Mouse (Mus musculus): ENCODE results near the gene Pip4k2b. TPM values are rescaled to one million over a fixed set of nuclear protein-coding genes. Genes with fewer than 3 reads are reported as not detected.
"Not testable (repeated sequence)": the region's sequence is repeated elsewhere in the genome, so short reads cannot be mapped to it uniquely, and the experiment has no call there.

Pip4k2b gene
- polyA plus RNA-seq, 1 experiment from 2014 or later, result 1.2 TPM

DNA sequence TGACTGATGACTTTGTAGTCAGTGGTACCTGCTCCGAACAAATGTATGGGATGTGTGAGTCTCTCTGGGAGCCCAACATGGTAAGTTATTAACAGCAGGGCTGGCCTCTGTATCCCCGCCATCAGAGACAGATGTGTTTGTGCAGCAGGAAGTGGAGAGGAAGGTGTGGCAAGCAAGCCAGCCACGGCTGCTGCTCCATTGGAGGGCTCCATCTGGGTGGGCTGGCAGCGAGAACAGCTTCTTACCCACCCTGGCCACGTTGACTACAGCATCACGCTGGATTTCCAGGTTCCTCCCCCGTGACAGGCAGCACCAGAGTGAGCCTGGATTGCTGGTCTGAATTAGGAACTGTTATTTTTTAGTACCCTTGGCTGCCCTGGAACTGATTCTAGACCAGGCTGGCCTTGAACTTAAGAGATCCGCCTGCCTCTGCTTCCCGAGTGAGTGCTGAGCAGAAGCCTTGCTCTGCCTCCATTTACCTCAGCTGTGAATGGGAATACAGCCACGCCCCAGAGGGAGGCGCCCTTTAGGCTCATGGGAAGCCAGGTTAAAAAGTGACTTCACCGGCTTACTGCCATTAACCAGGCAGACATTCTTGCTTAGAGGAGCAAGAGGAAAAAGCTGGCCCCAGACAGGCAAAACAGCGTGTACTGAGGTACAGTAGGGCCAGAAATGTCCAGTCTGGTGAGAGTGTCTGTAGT, 33.2 kb downstream of the Pip4k2b start:
- Histone ChIP-seq H3K9ac (no peak overlapping the region), H3K36me3 (peaks cover 27% of the 10 kb centered on the region), H3K9me3 (no peaks in the 10 kb centered on the region), H3K4me2 (replicated peaks) (no peak overlapping the region), H3K27me3 (replicated peaks) (no peaks in the 10 kb centered on the region), H3K4me1 (replicated peaks) (no peaks in the 10 kb centered on the region), H3K4me3 (replicated peaks) (no peak overlapping the region), H3K27ac (no peak overlapping the region)
- 77% methylated on average over 13 of the region's 13 CpGs for WGBS
- no peak for ATAC-seq

- H3K27ac ChIP-seq; H3K9ac ChIP-seq; H3K27me3 ChIP-seq (replicated peaks); H3K4me3 ChIP-seq (replicated peaks); H3K4me1 ChIP-seq (replicated peaks); H3K9me3 ChIP-seq; H3K4me2 ChIP-seq (replicated peaks); ATAC-seq: not testable (repeated sequence)
- H3K36me3 ChIP-seq, result peaks cover 30% of the 10 kb centered on the region
- WGBS, result 83% methylated on average over 2 of the region's 2 CpGs
Observed at GRCm38 (mm10) chr11:97710067-97710466, 34.4 kb downstream of the Pip4k2b start.

DNA sequence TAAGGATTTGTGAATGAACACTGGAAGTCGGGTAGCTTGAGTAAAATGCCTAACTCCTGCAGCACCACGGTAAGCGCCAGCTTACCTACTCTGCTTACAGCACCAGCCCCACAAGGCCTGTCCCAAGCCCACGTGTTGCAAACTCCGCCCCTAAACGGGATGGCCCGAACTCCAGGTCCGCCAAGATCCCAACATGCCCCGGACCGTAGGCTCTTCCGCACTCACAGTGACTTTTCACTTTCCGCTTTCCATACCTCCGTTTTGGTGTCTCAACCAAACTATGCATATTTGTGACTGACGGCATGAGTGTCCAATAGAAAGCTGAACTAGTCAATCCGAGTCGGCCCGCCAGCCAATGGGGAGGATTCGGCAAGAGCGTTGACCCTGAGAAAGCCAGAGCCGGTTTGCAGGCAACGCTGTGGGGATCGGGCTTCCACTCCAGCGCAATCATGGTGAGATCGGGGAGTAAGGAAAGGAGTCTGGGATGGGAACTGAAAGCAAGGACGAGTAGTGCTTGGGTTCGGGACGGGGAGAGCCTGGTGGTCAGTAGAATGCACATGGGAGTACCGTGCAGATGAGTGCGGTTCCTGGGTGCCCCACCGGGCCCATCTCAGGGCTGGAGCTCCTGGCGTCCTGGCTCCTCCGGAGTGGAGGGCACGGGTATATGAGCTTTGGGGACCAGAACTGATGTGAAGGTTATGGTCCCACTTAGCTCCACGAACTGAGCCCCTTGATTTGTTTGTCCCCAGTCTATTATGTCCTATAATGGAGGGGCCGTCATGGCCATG, 41.3 kb downstream of the Pip4k2b start, which contains the start of gene Psmb3:
Psmb3 (plus strand) TSS at position 361 of the 788 bp plus-strand sequence.
- H3K36me3 ChIP-seq, result peaks cover 12% of the 10 kb centered on the region
- under 1% methylated on average over 35 of the region's 35 CpGs for WGBS
- H3K9me3 ChIP-seq, result no peaks in the 10 kb centered on the region
- peak within 1 kb of the TSS; percentile 83 for H3K4me3 ChIP-seq (replicated peaks)
- peaks cover 23% of the 10 kb centered on the region for H3K4me1 ChIP-seq (replicated peaks)
- H3K9ac ChIP-seq, result peak within 1 kb of the TSS; percentile 86
- H3K4me2 ChIP-seq (replicated peaks), result peak within 1 kb of the TSS; percentile 81
- peak within 1 kb of the TSS; percentile 79 for H3K27ac ChIP-seq
- ATAC-seq, result peak; percentile 89
- no peaks in the 10 kb centered on the region for H3K27me3 ChIP-seq (replicated peaks)

DNA sequence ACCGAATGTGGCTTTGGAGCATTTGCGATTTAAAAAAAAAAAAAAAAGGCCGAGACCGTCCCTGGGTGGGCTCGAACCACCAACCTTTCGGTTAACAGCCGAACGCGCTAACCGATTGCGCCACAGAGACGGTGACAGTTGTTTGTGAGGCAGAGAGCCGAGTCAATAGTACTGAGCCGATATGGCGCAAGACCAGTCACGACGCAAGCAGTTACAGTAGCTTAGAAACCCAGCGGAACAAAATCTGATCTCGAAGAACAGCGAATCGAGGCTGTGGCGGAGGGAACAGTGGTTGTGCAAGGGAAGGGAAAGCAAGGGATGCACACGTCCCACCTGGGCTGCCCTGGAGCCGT, 42.1 kb downstream of the Pip4k2b start:
- H3K4me3 ChIP-seq (replicated peaks), result peak overlapping the region; percentile 83
- H3K27me3 ChIP-seq (replicated peaks), result no peaks in the 10 kb centered on the region
- peaks cover 10% of the 10 kb centered on the region for H3K36me3 ChIP-seq
- under 1% methylated on average over 24 of the region's 24 CpGs for WGBS
- H3K27ac ChIP-seq, result peak overlapping the region; percentile 79
- ATAC-seq, result peak; percentile 6
- H3K4me1 ChIP-seq (replicated peaks), result peaks cover 29% of the 10 kb centered on the region
- H3K9me3 ChIP-seq, result no peaks in the 10 kb centered on the region
- peak overlapping the region; percentile 68 for H3K9ac ChIP-seq
- H3K4me2 ChIP-seq (replicated peaks), result peak overlapping the region; percentile 81

GRCm38 (mm10) chr11:97701581-97702392, 42.7 kb downstream of the Pip4k2b start:
- Histone ChIP-seq H3K36me3 (peaks cover 4% of the 10 kb centered on the region; the same call in 1 of the 2 replicates), H3K4me3 (replicated peaks) (peak overlapping the region; percentile 87), H3K27ac (no peak overlapping the region), H3K9ac (no peak overlapping the region), H3K9me3 (no peaks in the 10 kb centered on the region), H3K4me2 (replicated peaks) (peak overlapping the region; percentile 81), H3K4me1 (replicated peaks) (peaks cover 33% of the 10 kb centered on the region), H3K27me3 (replicated peaks) (no peaks in the 10 kb centered on the region)
- no peak for ATAC-seq
- WGBS, result 55% methylated on average over 15 of the region's 15 CpGs

DNA sequence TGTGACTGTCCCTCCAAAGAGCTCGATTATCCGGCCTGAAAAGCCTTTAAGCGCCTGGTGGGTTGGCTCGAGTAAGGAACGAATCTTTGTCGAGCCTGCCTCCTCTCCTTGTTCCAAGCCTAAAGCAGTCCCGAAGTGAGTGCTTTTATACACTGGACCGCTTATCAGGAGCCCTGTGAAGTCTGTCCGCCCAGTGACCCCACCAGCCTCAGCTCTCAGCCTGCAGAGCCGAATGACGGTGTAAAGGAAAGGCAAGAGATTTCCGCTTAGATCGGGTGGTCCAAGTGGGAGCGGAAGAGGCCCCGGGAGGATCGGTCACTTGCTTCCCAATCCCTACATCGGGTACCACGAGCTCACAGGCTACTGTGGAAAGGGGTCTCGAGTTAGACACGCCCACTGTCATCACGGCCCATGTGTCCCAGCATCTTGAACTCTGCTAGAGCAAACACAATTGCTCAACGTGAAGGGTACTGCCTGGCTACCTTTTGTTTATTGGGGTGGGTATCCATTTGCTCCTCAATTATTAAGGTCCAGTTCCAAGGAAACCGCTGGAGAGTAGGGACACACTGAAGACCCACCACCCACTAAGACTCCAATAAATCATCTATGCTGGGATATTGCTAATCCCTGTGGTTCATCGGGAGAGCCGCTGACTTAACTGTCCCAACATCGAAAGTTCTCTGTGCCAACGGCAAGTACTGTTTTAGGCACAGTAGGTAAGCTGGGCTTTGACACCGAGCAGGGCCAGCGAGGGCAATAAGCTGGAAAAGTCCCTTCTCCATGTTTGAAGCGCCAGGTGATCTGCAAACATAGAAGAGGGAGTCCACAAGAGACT, 43.5 kb downstream of the Pip4k2b start:
- Histone ChIP-seq H3K27ac (peak overlapping the region; percentile 99), H3K4me2 (replicated peaks) (peak overlapping the region; percentile 80), H3K9me3 (no peaks in the 10 kb centered on the region), H3K36me3 (peaks cover 4% of the 10 kb centered on the region; the same call in 1 of the 2 replicates), H3K9ac (peak overlapping the region; percentile 91), H3K27me3 (replicated peaks) (no peaks in the 10 kb centered on the region), H3K4me3 (replicated peaks) (peak overlapping the region; percentile 87), H3K4me1 (replicated peaks) (peaks cover 42% of the 10 kb centered on the region)
- 14% methylated on average over 30 of the region's 30 CpGs for WGBS
- no peak for ATAC-seq

DNA sequence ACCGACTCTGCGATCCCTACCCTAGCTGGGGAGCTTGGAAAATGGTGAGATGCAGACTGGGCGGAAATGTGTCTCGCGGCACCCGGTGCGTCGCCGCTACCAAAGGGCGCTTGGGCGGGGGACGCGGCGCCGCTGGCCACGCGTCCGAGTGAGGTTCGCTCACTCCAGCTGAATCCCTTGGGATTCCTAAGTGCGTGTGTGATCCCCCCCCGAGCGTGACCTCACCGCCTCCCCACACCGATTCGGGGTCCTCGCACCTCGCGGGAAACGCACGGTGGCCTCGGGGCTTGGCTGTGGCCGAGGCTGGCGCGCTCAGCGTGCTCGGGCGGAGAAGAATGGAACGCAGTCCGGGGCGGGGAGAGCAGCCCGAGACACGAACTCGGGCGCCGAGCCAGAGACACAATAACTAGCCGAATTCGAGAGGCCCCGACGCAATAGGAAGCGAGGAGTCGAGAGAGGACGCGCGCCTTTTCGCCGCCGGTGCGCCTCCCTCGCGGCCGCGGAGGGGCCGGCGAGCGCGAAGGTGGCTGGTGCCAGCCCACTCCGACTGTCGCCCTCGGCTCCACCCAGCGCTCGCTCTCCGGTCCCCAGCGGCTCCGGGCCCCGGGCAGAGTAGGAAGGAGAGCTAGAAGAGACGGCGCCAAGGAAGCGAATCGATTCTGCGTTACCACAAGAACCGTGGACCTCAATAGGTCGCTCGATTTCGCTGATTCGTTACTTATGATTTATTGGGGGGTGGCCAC, 44.3 kb downstream of the Pip4k2b start, which contains the start of gene Pcgf2:
Pcgf2 (minus strand) TSS at position 495 of the 743 bp plus-strand sequence.
- Histone ChIP-seq H3K27ac (peak within 1 kb of the TSS; percentile 99), H3K9ac (peak within 1 kb of the TSS; percentile 91), H3K36me3 (no peaks in the 10 kb centered on the region), H3K4me3 (replicated peaks) (peak within 1 kb of the TSS; percentile 87), H3K4me1 (replicated peaks) (peaks cover 50% of the 10 kb centered on the region), H3K27me3 (replicated peaks) (no peaks in the 10 kb centered on the region), H3K9me3 (no peaks in the 10 kb centered on the region), H3K4me2 (replicated peaks) (peak within 1 kb of the TSS; percentile 80)
- WGBS, result under 1% methylated on average over 85 of the region's 85 CpGs
- ATAC-seq, result peak; percentile 24

DNA sequence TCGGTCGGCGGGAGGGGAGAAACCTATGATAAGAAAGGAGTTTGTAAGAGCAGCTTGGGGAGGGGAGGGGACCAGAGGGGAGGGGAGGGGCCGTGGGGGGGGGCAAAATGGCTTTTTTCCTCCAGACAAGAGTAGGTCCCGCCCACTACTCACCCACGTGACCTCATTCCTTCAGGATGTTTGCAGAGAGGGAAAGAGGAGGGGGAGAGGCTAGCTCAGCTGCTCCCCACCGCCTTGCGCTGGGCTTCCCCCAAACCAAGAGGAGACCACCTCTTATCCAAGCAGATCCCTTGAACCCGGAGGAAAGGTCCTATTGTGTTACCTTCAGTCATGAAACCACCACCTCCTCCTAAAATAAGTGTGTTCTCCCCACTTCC, 44.9 kb downstream of the Pip4k2b start:
- Histone ChIP-seq H3K4me2 (replicated peaks) (peak overlapping the region; percentile 80), H3K27me3 (replicated peaks) (no peaks in the 10 kb centered on the region), H3K9ac (peak overlapping the region; percentile 91), H3K27ac (peak overlapping the region; percentile 99), H3K4me3 (replicated peaks) (peak overlapping the region; percentile 87), H3K4me1 (replicated peaks) (peaks cover 54% of the 10 kb centered on the region), H3K9me3 (no peaks in the 10 kb centered on the region), H3K36me3 (no peaks in the 10 kb centered on the region)
- peak; percentile 53 for ATAC-seq
- WGBS, result 3% methylated on average over 6 of the region's 9 CpGs

DNA sequence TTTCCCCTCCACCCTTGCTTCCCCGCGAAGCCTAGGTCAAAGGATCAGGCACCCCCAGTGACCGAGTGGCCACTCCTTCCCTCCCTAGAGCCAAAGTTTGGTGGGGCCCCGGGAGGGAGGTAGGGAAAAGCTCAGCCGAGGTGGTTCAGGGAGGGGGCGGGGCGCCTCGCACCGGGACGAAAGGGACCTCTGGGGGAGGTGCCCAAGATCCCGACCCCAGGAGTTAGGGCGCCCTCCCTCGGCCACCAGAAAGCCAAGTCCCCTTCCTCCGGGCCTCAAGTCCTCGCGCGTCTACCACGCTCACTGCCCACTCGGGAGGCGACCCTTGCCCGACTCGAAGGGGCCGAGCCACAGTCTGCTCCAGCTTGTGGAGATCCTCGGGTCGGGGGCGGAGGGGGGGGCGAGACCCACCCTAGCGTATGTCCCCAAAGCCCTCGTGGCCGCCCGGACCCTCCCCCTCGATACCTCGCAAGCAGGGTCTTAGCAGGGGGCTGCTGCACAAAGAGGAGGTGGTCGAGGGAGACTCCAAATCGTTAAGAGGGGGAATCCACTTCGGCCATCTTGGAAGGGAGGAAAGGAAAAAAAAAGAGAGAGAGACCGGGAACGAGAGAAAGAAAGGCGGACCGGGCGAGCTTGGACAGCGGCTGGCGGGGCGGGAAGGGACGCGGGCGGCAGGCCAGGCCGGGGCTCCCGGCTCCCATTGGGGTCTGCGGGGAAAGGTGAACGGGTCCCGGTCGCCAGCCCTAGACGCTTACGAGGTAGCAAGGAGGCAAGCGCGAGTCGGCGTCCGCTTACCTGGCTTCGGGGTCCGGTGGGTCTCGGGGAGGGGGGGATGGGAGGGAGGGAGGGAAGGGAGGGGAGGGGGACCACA, 45.5 kb downstream of the Pip4k2b start:
- Histone ChIP-seq H3K27me3 (replicated peaks) (no peaks in the 10 kb centered on the region), H3K9me3 (no peaks in the 10 kb centered on the region), H3K36me3 (no peaks in the 10 kb centered on the region), H3K9ac (peak overlapping the region; percentile 91), H3K4me1 (replicated peaks) (peaks cover 54% of the 10 kb centered on the region), H3K4me3 (replicated peaks) (peak overlapping the region; percentile 87), H3K4me2 (replicated peaks) (peak overlapping the region; percentile 80), H3K27ac (peak overlapping the region; percentile 96)
- ATAC-seq, result peak; percentile 8
- under 1% methylated on average over 54 of the region's 63 CpGs for WGBS

GRCm38 (mm10) chr11:97697891-97698529, 46.5 kb downstream of the Pip4k2b start:
- WGBS, result 2% methylated on average over 14 of the region's 14 CpGs
- Histone ChIP-seq H3K36me3 (no peaks in the 10 kb centered on the region), H3K9ac (peak overlapping the region; percentile 91), H3K4me2 (replicated peaks) (peak overlapping the region; percentile 80), H3K9me3 (no peaks in the 10 kb centered on the region), H3K27ac (peak overlapping the region; percentile 96), H3K4me1 (replicated peaks) (peaks cover 58% of the 10 kb centered on the region), H3K4me3 (replicated peaks) (peak overlapping the region; percentile 87), H3K27me3 (replicated peaks) (no peaks in the 10 kb centered on the region)
- no peak for ATAC-seq
